Mouse (Mus musculus) intestine, postnatal 0 days (tissue): ENCODE measurements around the gene Ckap2l. TPM values are rescaled to one million over a fixed set of nuclear protein-coding genes. Genes with fewer than 3 reads are reported as not detected.

Experiments used
- ATAC-seq: fragments of 200-750 bp; cut with Nextera tagmentation; 2 replicates; pipeline ENCODE4 v1.8.0; 2017; ENCODE audit warnings: mild to moderate bottlenecking, moderate TSS enrichment, moderate library complexity
- H3K27ac ChIP-seq: fragments of 300-500 bp; sonication (generic); 2 replicates; pipeline ENCODE4 v1.5.1; 2014; ENCODE audit warnings: mild to moderate bottlenecking, low read depth, low read length, moderate library complexity
- H3K27me3 ChIP-seq: fragments of 300-500 bp; sonication (generic); replicated peaks from 2 replicates; pipeline ENCODE4 v1.6.1; 2014; ENCODE audit warnings: low read length, mixed read lengths; ENCODE audit not compliant: control insufficient read depth, insufficient read depth
- H3K36me3 ChIP-seq: fragments of 300-500 bp; sonication (generic); 2 replicates; pipeline ENCODE4 v1.6.1; 2014; ENCODE audit warnings: mild to moderate bottlenecking, moderate library complexity; ENCODE audit not compliant: control insufficient read depth, insufficient read depth
- H3K4me1 ChIP-seq: fragments of 300-500 bp; sonication (generic); replicated peaks from 2 replicates; pipeline ENCODE4 v1.6.1; 2014; ENCODE audit warnings: antibody characterized with exemption, low read length, mixed read lengths; ENCODE audit not compliant: control insufficient read depth, insufficient read depth
- H3K4me2 ChIP-seq: fragments of 300-500 bp; sonication (generic); replicated peaks from 2 replicates; pipeline ENCODE4 v1.6.1; 2014; ENCODE audit warnings: low read depth, mild to moderate bottlenecking, moderate library complexity
- H3K4me3 ChIP-seq: fragments of 300-500 bp; sonication (generic); 2 replicates; pipeline ENCODE4 v1.5.1; 2014; ENCODE audit warnings: low read depth, low read length
- H3K9ac ChIP-seq: fragments of 300-500 bp; sonication (generic); 2 replicates; pipeline ENCODE4 v1.6.1; 2014; ENCODE audit warnings: mild to moderate bottlenecking, low read depth, low read length
- H3K9me3 ChIP-seq: fragments of 300-500 bp; sonication (generic); 2 replicates; pipeline ENCODE4 v1.6.1; 2016; ENCODE audit warnings: mixed run types; ENCODE audit not compliant: control insufficient read depth
- CTCF ChIP-seq: sonication (generic); IDR thresholded peaks from 2 replicates; pipeline ENCODE4 v1.5.1; 2016; ENCODE audit warnings: low read depth, mild to moderate bottlenecking, control low read depth, antibody characterized with exemption, moderate library complexity
- WGBS: fragments of 180-500 bp; shearing (Covaris S2); extraction: QIAGEN DNeasy Blood & Tissue Kit; methylation state at CpG from one replicate; pipeline ENCODE4 v1.1.7; 2014; 5-methylcytosine and 5-hydroxymethylcytosine counted together
- polyA plus RNA-seq: library from polyadenylated mRNA; unstranded; fragments of >200 nt; fragmentation: Nextera tagmentation; extraction: Ambion mirVana; gene quantifications from 2 replicates; pipeline ENCODE4 v1.2.1, GENCODE M21; 2015

Gene Ckap2l
- polyA plus RNA-seq, 1 experiment from 2014 or later, result 11.0 TPM

DNA sequence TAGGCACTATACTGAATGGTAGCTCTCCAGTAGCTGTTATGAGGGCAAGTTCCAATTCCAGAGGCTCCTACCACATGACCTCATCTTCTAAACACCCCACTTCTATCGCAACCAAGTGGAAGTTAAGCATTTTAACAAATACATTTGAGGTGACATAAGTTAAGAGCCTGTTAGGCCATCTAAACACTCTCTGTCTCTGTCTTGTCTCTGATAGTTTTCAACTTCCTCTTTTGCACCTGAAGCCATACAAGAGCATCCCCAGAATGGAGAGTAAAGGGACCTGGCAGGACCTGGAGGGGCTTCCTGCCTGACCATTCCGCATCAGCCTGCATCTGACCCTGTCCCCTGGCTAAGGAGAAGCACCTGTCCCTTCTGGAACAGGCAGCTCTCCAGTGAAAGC lies 62.3 kb downstream of the Ckap2l start:
- Histone ChIP-seq H3K27ac (no peak overlapping the region), H3K27me3 (no peaks in the 10 kb centered on the region), H3K9ac (no peak overlapping the region), H3K9me3 (no peaks in the 10 kb centered on the region), H3K4me2 (no peak overlapping the region), H3K4me3 (no peak overlapping the region), H3K36me3 (no peaks in the 10 kb centered on the region), H3K4me1 (0 out of 2 replicates have a peak, but pooled peaks cover 11% of the 10 kb centered on the region)
- TF ChIP-seq CTCF, result no peak
- WGBS, result 51% methylated on average over 2 of the region's 2 CpGs
- ATAC-seq, result no peak

GRCm38 (mm10) chr2:129233803-129234477 lies 63.1 kb downstream of the Ckap2l start:
- Histone ChIP-seq H3K4me1 (0 out of 2 replicates have a peak, but pooled peaks cover 11% of the 10 kb centered on the region), H3K4me2 (no peak overlapping the region), H3K4me3 (no peak overlapping the region), H3K9me3 (no peaks in the 10 kb centered on the region), H3K27ac (no peak overlapping the region), H3K27me3 (no peaks in the 10 kb centered on the region), H3K9ac (no peak overlapping the region), H3K36me3 (no peaks in the 10 kb centered on the region)
- no peak for TF ChIP-seq CTCF
- no peak for ATAC-seq
- WGBS, result 63% methylated on average over 9 of the region's 9 CpGs

GRCm38 (mm10) chr2:129233218-129233617 lies 63.8 kb downstream of the Ckap2l start:
- Histone ChIP-seq H3K4me3 (no peak overlapping the region), H3K4me1 (0 out of 2 replicates have a peak, but pooled peaks cover 11% of the 10 kb centered on the region), H3K27ac (peak overlapping the region; percentile 79), H3K9ac (no peak overlapping the region), H3K4me2 (no peak overlapping the region), H3K36me3 (no peaks in the 10 kb centered on the region), H3K9me3 (no peaks in the 10 kb centered on the region), H3K27me3 (no peaks in the 10 kb centered on the region)
- WGBS, result 96% methylated on average over 1 of the region's 1 CpGs
- peak; percentile 20; the same call in 1 of the 2 replicates for TF ChIP-seq CTCF
- ATAC-seq, result no peak

GRCm38 (mm10) chr2:129232484-129232883 lies 64.5 kb downstream of the Ckap2l start:
- no peak for TF ChIP-seq CTCF
- ATAC-seq, result peak; percentile 98
- H3K36me3 ChIP-seq, result no peaks in the 10 kb centered on the region
- H3K9me3 ChIP-seq, result no peaks in the 10 kb centered on the region
- H3K9ac ChIP-seq, result no peak overlapping the region; the same call in 1 of the 2 replicates
- 0 out of 2 replicates have a peak, but pooled peaks cover 11% of the 10 kb centered on the region for H3K4me1 ChIP-seq
- WGBS, result 40% methylated on average over 9 of the region's 9 CpGs
- no peaks in the 10 kb centered on the region for H3K27me3 ChIP-seq
- H3K4me2 ChIP-seq, result no peak overlapping the region
- H3K27ac ChIP-seq, result peak overlapping the region; percentile 79
- no peak overlapping the region for H3K4me3 ChIP-seq

DNA sequence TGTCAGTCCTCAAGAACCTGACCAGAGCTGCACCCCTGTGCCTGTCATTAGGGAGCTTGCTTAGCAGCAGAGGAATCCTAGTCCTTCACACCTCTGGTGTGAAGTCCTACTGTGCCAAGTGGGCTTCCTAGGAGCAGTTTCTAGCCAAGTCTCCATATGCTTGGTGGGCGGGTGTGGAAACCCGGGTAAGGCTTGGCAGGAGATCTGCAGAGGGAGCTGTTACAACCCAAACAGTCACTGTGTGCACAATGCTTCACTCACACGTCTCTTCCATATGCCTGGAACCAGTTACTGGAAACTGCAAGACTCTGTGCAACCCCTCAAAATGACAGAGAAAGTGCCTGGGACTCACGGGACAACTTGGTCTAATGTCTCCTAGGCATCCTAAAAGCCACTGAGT lies 65.0 kb downstream of the Ckap2l start:
- TF ChIP-seq CTCF, result no peak
- H3K9me3 ChIP-seq, result no peaks in the 10 kb centered on the region
- H3K4me2 ChIP-seq, result no peak overlapping the region
- H3K36me3 ChIP-seq, result no peaks in the 10 kb centered on the region
- H3K9ac ChIP-seq, result peak overlapping the region; percentile 31; the same call in 1 of the 2 replicates
- H3K27me3 ChIP-seq, result no peaks in the 10 kb centered on the region
- 27% methylated on average over 4 of the region's 4 CpGs for WGBS
- 0 out of 2 replicates have a peak, but pooled peaks cover 11% of the 10 kb centered on the region for H3K4me1 ChIP-seq
- H3K27ac ChIP-seq, result peak overlapping the region; percentile 66
- 0 out of 2 replicates have a peak, but pooled peaks have one; percentile 17 for ATAC-seq
- H3K4me3 ChIP-seq, result no peak overlapping the region

DNA sequence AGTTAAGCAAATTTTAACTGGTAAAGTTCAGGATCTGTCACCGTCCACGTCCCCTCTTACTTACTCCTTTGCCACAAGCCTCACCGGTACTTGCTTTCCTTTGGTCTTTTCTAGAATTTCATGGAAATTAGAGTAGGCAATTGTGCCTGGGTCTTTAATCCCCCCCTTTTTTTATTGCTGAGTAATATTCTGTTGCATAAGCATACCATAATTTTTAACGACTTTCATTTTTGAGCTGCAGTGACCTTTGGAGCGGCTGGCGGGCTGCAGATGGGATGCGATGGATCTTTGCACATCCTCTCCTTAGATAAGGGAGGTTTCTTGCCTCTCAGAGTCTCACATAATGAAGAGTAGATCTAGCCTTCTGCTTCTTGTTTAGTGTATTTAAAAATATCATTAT lies 67.7 kb downstream of the Ckap2l start:
- 54% methylated on average over 7 of the region's 7 CpGs for WGBS

More for the DNA sequence above, 67.7 kb downstream of the Ckap2l start:
- Histone ChIP-seq H3K36me3 (no peaks in the 10 kb centered on the region), H3K9me3 (no peaks in the 10 kb centered on the region), H3K9ac (no peak overlapping the region), H3K4me3 (no peak overlapping the region), H3K4me2 (no peak overlapping the region), H3K27me3 (no peaks in the 10 kb centered on the region), H3K4me1 (0 out of 2 replicates have a peak, but pooled peaks cover 11% of the 10 kb centered on the region), H3K27ac (no peak overlapping the region)
- TF ChIP-seq CTCF, result no peak
- ATAC-seq, result no peak
